9 mouse cellular contexts compared by ENCODE assay signal in the genomic region with DNA sequence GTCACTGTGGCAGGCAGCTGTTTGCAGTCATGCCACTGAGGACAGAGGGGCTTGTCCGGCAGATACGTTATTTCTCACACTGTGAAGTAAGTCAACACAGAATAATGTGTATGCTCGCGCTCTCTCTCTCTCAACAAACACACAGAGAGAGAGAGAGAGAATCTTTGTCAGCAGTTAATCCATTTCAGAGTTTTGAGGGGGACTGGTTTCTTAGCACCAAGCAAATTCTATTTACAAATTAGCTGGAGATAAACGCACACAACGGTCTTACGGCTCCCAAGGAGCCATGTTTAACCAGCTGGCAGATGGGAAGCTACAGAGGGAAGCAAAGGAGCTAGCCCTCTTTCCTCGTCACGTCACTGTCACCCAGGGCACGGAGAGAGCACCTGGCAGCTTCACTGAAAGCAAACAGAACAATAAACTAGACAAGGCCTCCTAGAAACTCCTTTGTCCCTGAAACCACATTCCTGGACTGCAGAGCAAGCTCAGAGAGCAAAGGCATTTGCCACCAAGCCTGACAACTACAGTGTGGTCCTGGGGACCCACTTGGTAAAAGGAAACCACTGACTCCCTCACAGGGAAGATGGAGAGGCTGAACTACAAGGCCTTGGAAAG. TPM values are rescaled to one million over a fixed set of nuclear protein-coding genes. Genes with fewer than 3 reads are reported as not detected.
DNase-seq lines count a peak whose midpoint lies in the region; ATAC-seq lines count a peak whose summit lies in the region.
"Had no signal": no experiment of that assay in that cellular context is flagged by ENCODE, and none has a peak within 500 bp of the region (broad histone marks: within the 10 kb centered on the region; RNA-seq: fewer than 3 reads in every experiment).

No protein-coding gene starts in this region.

- no peak for ATAC-seq in heart, embryonic 16.5 days (replicated peaks; ENCODE audit: extremely low read depth, insufficient read depth, low FRiP score)
- no peak for ATAC-seq in neural tube, embryonic 11.5 days (ENCODE audit: insufficient read depth, low FRiP score, low TSS enrichment)
- ATAC-seq in intestine, embryonic 15.5 days: no peak
- no peak for ATAC-seq in stomach, embryonic 15.5 days (ENCODE audit: insufficient read depth, low FRiP score, low read depth)

- DNase-seq in heart, postnatal 36 days: no peak
- no peak for DNase-seq in neural tube, embryonic 11.5 days (ENCODE audit: low spot score)
- no peak for DNase-seq in neural tube, embryonic 10.5 days (ENCODE audit: extremely low spot score, low spot score)
- DNase-seq in cerebellum, adult 9-10 months: no peak
- DNase-seq: cerebellum, adult 9-11 months; kidney, adult 2 months had no signal

- H3K9me3 ChIP-seq in heart, embryonic 16.5 days (replicated peaks; ENCODE audit: control insufficient read depth, low read length): no peaks in the 10 kb centered on the region
- H3K9me3 ChIP-seq in neural tube, embryonic 11.5 days (ENCODE audit: control insufficient read depth, low read length): no peaks in the 10 kb centered on the region
- H3K9me3 ChIP-seq in intestine, embryonic 15.5 days: no peaks in the 10 kb centered on the region
- no peaks in the 10 kb centered on the region for H3K9me3 ChIP-seq in stomach, embryonic 15.5 days

- intact Hi-C loops in heart, postnatal 36 days (cut with DNase I): loop anchor here (10.0 kb wide), 1 partner anchor 616 kb away; no protein-coding TSS in a partner anchor

- no peak overlapping the region for H3K4me3 ChIP-seq in heart, embryonic 16.5 days (ENCODE audit: low read length)
- H3K4me3 ChIP-seq in neural tube, embryonic 11.5 days (ENCODE audit: low read depth, low read length): no peak overlapping the region
- H3K4me3 ChIP-seq in intestine, embryonic 15.5 days (replicated peaks): no peak overlapping the region
- no peak overlapping the region for H3K4me3 ChIP-seq in stomach, embryonic 15.5 days (replicated peaks)

- WGBS in heart, embryonic 16.5 days: 38% methylated on average over 10 of the region's 10 CpGs
- WGBS in neural tube, embryonic 11.5 days: 33% methylated on average over 10 of the region's 10 CpGs
- 23% methylated on average over 10 of the region's 10 CpGs for WGBS in intestine, embryonic 15.5 days
- WGBS in stomach, embryonic 15.5 days: 29% methylated on average over 10 of the region's 10 CpGs

- peak overlapping the region; percentile 46 for H3K27ac ChIP-seq in heart, embryonic 16.5 days (ENCODE audit: low read length)
- 0 out of 2 replicates have a peak overlapping the region, but pooled peaks have one; percentile 34 for H3K27ac ChIP-seq in neural tube, embryonic 11.5 days (ENCODE audit: low read depth, low read length)
- peak overlapping the region; percentile 39 for H3K27ac ChIP-seq in intestine, embryonic 15.5 days
- peak overlapping the region; percentile 55 for H3K27ac ChIP-seq in stomach, embryonic 15.5 days

- H3K9ac ChIP-seq in heart, embryonic 16.5 days (ENCODE audit: low read length): peak overlapping the region; percentile 38
- H3K9ac ChIP-seq in neural tube, embryonic 11.5 days (ENCODE audit: low read length): no peak overlapping the region
- H3K9ac ChIP-seq in intestine, embryonic 15.5 days: no peak overlapping the region
- H3K9ac ChIP-seq in stomach, embryonic 15.5 days: no peak overlapping the region

- 0 out of 2 replicates have a peak, but pooled peaks cover 2% of the 10 kb centered on the region for H3K36me3 ChIP-seq in heart, embryonic 16.5 days (ENCODE audit: control insufficient read depth, insufficient read depth)
- no peaks in the 10 kb centered on the region; the same call in 1 of the 2 replicates for H3K36me3 ChIP-seq in neural tube, embryonic 11.5 days (ENCODE audit: control insufficient read depth, insufficient read depth, low read length)
- H3K36me3 ChIP-seq in intestine, embryonic 15.5 days: no peaks in the 10 kb centered on the region
- no peaks in the 10 kb centered on the region for H3K36me3 ChIP-seq in stomach, embryonic 15.5 days

- H3K27me3 ChIP-seq in heart, embryonic 16.5 days (ENCODE audit: control insufficient read depth, insufficient read depth, low read length): no peaks in the 10 kb centered on the region
- no peaks in the 10 kb centered on the region for H3K27me3 ChIP-seq in neural tube, embryonic 11.5 days (ENCODE audit: control insufficient read depth, insufficient read depth, low read length)
- no peaks in the 10 kb centered on the region for H3K27me3 ChIP-seq in intestine, embryonic 15.5 days (replicated peaks)
- no peaks in the 10 kb centered on the region for H3K27me3 ChIP-seq in stomach, embryonic 15.5 days (replicated peaks)

- peak overlapping the region; percentile 13; the same call in 1 of the 2 replicates for H3K4me2 ChIP-seq in heart, embryonic 16.5 days (ENCODE audit: low read depth, low read length)
- no peak overlapping the region for H3K4me2 ChIP-seq in neural tube, embryonic 11.5 days (ENCODE audit: low read depth)
- H3K4me2 ChIP-seq in intestine, embryonic 15.5 days (replicated peaks): peak overlapping the region; percentile 18; the same call in 1 of the 2 replicates
- H3K4me2 ChIP-seq in stomach, embryonic 15.5 days: peak overlapping the region; percentile 5

- peaks cover 82% of the 10 kb centered on the region for H3K4me1 ChIP-seq in heart, embryonic 16.5 days (ENCODE audit: control insufficient read depth, insufficient read depth, low read length)
- peaks cover 43% of the 10 kb centered on the region for H3K4me1 ChIP-seq in neural tube, embryonic 11.5 days (ENCODE audit: control insufficient read depth, insufficient read depth, low read length)
- H3K4me1 ChIP-seq in intestine, embryonic 15.5 days (replicated peaks): peaks cover 81% of the 10 kb centered on the region
- H3K4me1 ChIP-seq in stomach, embryonic 15.5 days: peaks cover 86% of the 10 kb centered on the region

RNA-seq across cellular contexts. Expression of gene Smad3, which starts 7.3 kb away (rescaled TPM):
- polyA plus RNA-seq in heart, embryonic 16.5 days (2015; fragmentation: Nextera tagmentation; extraction: Ambion mirVana): 12.5 and 13.7 TPM in 2 replicates
- 10 to 100 TPM; 12.5 to 13.2 TPM for total RNA-seq in heart, postnatal 36 days (2021)
- 15.2 and 17.6 TPM in 2 replicates for polyA plus RNA-seq in neural tube, embryonic 11.5 days (2014; fragmentation: Nextera tagmentation; extraction: Ambion mirVana)
- polyA plus RNA-seq in intestine, embryonic 15.5 days (2015; fragmentation: Nextera tagmentation; extraction: Ambion mirVana): 14.8 and 15.3 TPM in 2 replicates
- polyA plus RNA-seq in stomach, embryonic 15.5 days (2015; fragmentation: Nextera tagmentation; extraction: Ambion mirVana): 17.5 and 19.6 TPM in 2 replicates
